In the genomic region with DNA sequence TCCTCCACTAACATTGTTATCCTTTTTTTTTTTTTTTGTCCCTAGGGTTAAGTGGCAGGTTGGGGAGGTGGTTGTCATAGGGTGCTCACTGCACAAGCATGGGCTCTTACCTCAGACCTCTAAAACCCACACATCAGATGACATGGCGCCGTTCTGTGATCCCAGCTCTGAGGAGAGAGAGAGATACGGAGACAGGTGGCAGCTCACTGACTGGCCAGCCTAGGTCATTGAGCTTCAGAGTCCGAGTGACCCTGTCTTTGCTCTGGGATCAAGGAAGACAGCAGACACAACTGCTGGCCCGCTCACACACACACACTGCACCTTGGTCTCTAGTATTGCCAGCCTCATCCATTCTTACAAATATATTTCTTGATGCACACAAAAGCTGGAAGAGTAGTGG, we compare ENCODE assay signal across 16 mouse cellular contexts.
"Had no signal": no experiment of that assay in that cellular context is flagged by ENCODE, and none has a peak within 500 bp of the region (broad histone marks: within the 10 kb centered on the region; RNA-seq: fewer than 3 reads in every experiment).

No protein-coding gene starts in this region.

- H3K4me2 ChIP-seq: neural tube, embryonic 13.5 days; neural tube, embryonic 15.5 days; stomach, embryonic 15.5 days had no signal

- H3K27ac ChIP-seq: neural tube, embryonic 13.5 days; neural tube, embryonic 15.5 days; stomach, embryonic 15.5 days; stomach, postnatal 0 days had no signal

- H3K9ac ChIP-seq: neural tube, embryonic 13.5 days; neural tube, embryonic 15.5 days; stomach, embryonic 15.5 days had no signal

- DNase-seq: retina, postnatal 1 day; right cerebral cortex, adult 18-20 months; right cerebral cortex, postnatal 14 days; right cerebral cortex, postnatal 25 days; right cerebral cortex, postnatal 4 days; spleen, adult 18-20 months; thymus, adult 18-20 months; thymus, adult 2 months; thymus, postnatal 14 days; thymus, postnatal 25 days; thymus, postnatal 36 days; thymus, postnatal 4 days had no signal

- H3K9me3 ChIP-seq: neural tube, embryonic 13.5 days; neural tube, embryonic 15.5 days; stomach, embryonic 15.5 days had no signal

- H3K27me3 ChIP-seq: neural tube, embryonic 13.5 days; neural tube, embryonic 15.5 days; stomach, embryonic 15.5 days had no signal

- H3K4me3 ChIP-seq: neural tube, embryonic 13.5 days; neural tube, embryonic 15.5 days; stomach, embryonic 15.5 days had no signal

- H3K4me1 ChIP-seq: neural tube, embryonic 13.5 days; neural tube, embryonic 15.5 days; stomach, embryonic 15.5 days had no signal
